Mouse (Mus musculus) forebrain, embryonic 13.5 days (tissue): Measurements from ENCODE around the gene Slc5a9. TPM values are rescaled to one million over a fixed set of nuclear protein-coding genes. Genes with fewer than 3 reads are reported as not detected.
A peak's percentile ranks its signal among the peaks of the same experiment; 100 is the strongest.

Experiments used
- ATAC-seq: fragments of 200-750 bp; cut with Nextera tagmentation; 2 replicates; pipeline ENCODE4 v1.8.0; 2017
- H3K27ac ChIP-seq: fragments of 300-500 bp; sonication (generic); 2 replicates; pipeline ENCODE4 v1.5.1; 2015; ENCODE audit warnings: inconsistent platforms, mild to moderate bottlenecking, moderate library complexity
- H3K27me3 ChIP-seq: fragments of 300-500 bp; sonication (generic); 2 replicates; pipeline ENCODE4 v1.6.1; 2015; ENCODE audit warnings: mild to moderate bottlenecking, inconsistent platforms
- H3K36me3 ChIP-seq: fragments of 300-500 bp; sonication (generic); 2 replicates; pipeline ENCODE4 v1.6.1; 2015; ENCODE audit warnings: mild to moderate bottlenecking, inconsistent platforms; ENCODE audit not compliant: poor library complexity, severe bottlenecking
- H3K4me1 ChIP-seq: fragments of 300-500 bp; sonication (generic); 2 replicates; pipeline ENCODE4 v1.6.1; 2015; ENCODE audit warnings: inconsistent platforms
- H3K4me2 ChIP-seq: fragments of 300-500 bp; sonication (generic); 2 replicates; pipeline ENCODE4 v1.6.1; 2015; ENCODE audit warnings: inconsistent platforms, mild to moderate bottlenecking, moderate library complexity
- H3K4me3 ChIP-seq: fragments of 300-500 bp; sonication (generic); 2 replicates; pipeline ENCODE4 v1.5.1; 2015; ENCODE audit warnings: mild to moderate bottlenecking, inconsistent platforms
- H3K9ac ChIP-seq: fragments of 300-500 bp; sonication (generic); 2 replicates; pipeline ENCODE4 v1.6.1; 2015; ENCODE audit warnings: mild to moderate bottlenecking, inconsistent platforms
- H3K9me3 ChIP-seq: fragments of 300-500 bp; sonication (generic); replicated peaks from 2 replicates; pipeline ENCODE4 v1.6.1; 2016; ENCODE audit warnings: inconsistent platforms
- WGBS: fragments of 180-500 bp; shearing (Covaris S2); methylation state at CpG from one replicate; pipeline ENCODE4 v1.1.7; 2015; 5-methylcytosine and 5-hydroxymethylcytosine counted together
- polyA plus RNA-seq: library from polyadenylated mRNA; unstranded; fragments of >200 nt; fragmentation: Nextera tagmentation; extraction: Ambion mirVana; gene quantifications from 2 replicates; pipeline ENCODE4 v1.2.1, GENCODE M21; 2015

Gene Slc5a9
- polyA plus RNA-seq, 1 experiment from 2014 or later: not detected

DNA sequence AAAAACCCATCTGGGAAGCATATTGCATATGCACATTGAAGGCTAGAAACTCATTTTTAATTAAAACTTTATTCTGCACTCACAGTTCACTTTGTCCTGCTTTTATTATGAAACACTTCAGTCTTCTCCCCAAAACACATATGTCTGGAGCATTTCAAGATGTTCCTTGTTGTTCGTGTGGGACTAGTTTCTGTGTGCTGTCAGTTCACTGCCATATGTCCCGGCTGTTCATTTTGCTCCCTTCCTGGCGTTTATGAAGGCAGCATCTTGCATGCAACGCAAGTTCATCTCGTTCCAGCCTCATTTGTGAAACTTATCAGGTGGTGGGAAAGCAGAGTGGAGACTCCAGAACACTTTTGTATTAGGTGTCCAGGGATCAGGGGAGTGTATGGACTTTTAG is 36.0 kb downstream of the Slc5a9 start:
- Histone ChIP-seq H3K4me3 (no peak overlapping the region), H3K9ac (no peak overlapping the region), H3K4me1 (no peaks in the 10 kb centered on the region), H3K4me2 (no peak overlapping the region), H3K36me3 (no peaks in the 10 kb centered on the region), H3K9me3 (no peaks in the 10 kb centered on the region), H3K27ac (no peak overlapping the region), H3K27me3 (no peaks in the 10 kb centered on the region)
- peak; percentile 55; the same call in 1 of the 2 replicates for ATAC-seq
- WGBS: 90% methylated on average over 5 of the region's 5 CpGs

DNA sequence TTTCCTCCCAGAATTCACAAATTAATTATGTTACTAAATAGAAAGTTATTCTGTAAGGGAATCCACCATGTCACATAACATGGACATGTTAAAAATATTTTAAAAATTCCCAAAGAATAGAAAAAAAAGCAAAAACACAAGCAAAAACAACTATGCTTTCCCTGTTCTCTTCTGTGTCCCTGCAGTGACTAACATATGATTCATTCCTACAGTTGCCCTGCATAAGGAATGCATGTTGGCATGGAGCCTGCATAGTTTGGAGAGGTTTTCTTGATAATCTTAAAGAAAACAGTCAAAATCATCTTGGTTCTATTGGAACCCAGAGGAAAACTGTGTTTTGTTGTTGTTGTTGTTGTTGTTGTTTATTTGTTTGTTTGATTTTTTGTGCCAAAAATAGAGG is 50.1 kb downstream of the Slc5a9 start:
- Histone ChIP-seq H3K27me3 (no peaks in the 10 kb centered on the region), H3K27ac (no peak overlapping the region), H3K4me2 (no peak overlapping the region), H3K9me3 (no peaks in the 10 kb centered on the region), H3K4me3 (no peak overlapping the region), H3K36me3 (no peaks in the 10 kb centered on the region), H3K4me1 (no peaks in the 10 kb centered on the region), H3K9ac (no peak overlapping the region)
- no peak for ATAC-seq

DNA sequence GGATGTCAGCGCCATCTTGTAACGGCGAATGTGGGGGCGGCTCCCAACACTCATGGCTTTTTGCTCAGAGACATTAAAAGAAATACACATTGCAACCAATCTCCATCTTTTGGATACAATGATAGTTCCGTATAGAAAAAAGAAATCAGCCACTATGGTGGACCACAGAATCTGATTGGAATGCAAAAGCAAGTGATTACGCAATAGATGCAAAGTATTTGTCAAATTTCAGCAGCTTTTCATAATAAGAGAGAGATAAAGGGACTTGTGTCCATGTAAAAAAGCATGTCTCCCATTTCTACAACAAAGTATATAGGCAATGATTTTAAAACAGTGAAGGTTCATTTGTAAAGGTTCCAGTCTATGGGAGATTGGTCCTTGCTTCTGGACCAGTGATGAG is 63.8 kb downstream of the Slc5a9 start:
- Histone ChIP-seq H3K27me3 (no peaks in the 10 kb centered on the region), H3K4me1 (no peaks in the 10 kb centered on the region), H3K4me2 (no peak overlapping the region), H3K9me3 (no peaks in the 10 kb centered on the region), H3K9ac (no peak overlapping the region), H3K36me3 (no peaks in the 10 kb centered on the region), H3K4me3 (no peak overlapping the region), H3K27ac (no peak overlapping the region)
- ATAC-seq: no peak
- WGBS: 96% methylated on average over 6 of the region's 6 CpGs

Other genes with a start within 250 kb of the Slc5a9 start
- 11.3 and 12.5 TPM in 2 replicates for gene Spata6, start 182.9 kb downstream of the Slc5a9 start, polyA plus RNA-seq
- not detected in 2 replicates for gene Skint8, start 16.5 kb upstream of the Slc5a9 start, polyA plus RNA-seq
- not detected in 2 replicates for gene Skint7, start 70.0 kb upstream of the Slc5a9 start, polyA plus RNA-seq
- gene Skint1, start 103.4 kb upstream of the Slc5a9 start, polyA plus RNA-seq: not detected in 2 replicates
- gene Skint4, start 169.1 kb upstream of the Slc5a9 start, polyA plus RNA-seq: not detected in 2 replicates